Mouse (Mus musculus) intestine, embryonic 16.5 days (tissue): Measurements from ENCODE around the gene Smarcd3. TPM values are rescaled to one million over a fixed set of nuclear protein-coding genes. Genes with fewer than 3 reads are reported as not detected.

Experiments used
- ATAC-seq: fragments of 200-750 bp; cut with Nextera tagmentation; 2 replicates; pipeline ENCODE4 v1.8.0; 2017; ENCODE audit warnings: moderate TSS enrichment, moderate library complexity
- H3K27ac ChIP-seq: fragments of 300-500 bp; sonication (generic); 2 replicates; pipeline ENCODE4 v1.5.1; 2014; ENCODE audit warnings: mild to moderate bottlenecking, low read length
- H3K27me3 ChIP-seq: fragments of 300-500 bp; sonication (generic); replicated peaks from 2 replicates; pipeline ENCODE4 v1.6.1; 2014; ENCODE audit warnings: low read length, control low read depth, mixed read lengths; ENCODE audit not compliant: control insufficient read depth, insufficient read depth
- H3K36me3 ChIP-seq: fragments of 300-500 bp; sonication (generic); 2 replicates; pipeline ENCODE4 v1.6.1; 2014; ENCODE audit warnings: low read length, control low read depth; ENCODE audit not compliant: control insufficient read depth, insufficient read depth
- H3K4me1 ChIP-seq: fragments of 300-500 bp; sonication (generic); 2 replicates; pipeline ENCODE4 v1.6.1; 2014; ENCODE audit warnings: low read length, control low read depth, mixed read lengths; ENCODE audit not compliant: control insufficient read depth, insufficient read depth
- H3K4me2 ChIP-seq: fragments of 300-500 bp; sonication (generic); 2 replicates; pipeline ENCODE4 v1.6.1; 2014; ENCODE audit warnings: low read depth, low read length, control low read depth
- H3K4me3 ChIP-seq: fragments of 300-500 bp; sonication (generic); 2 replicates; pipeline ENCODE4 v1.5.1; 2014; ENCODE audit warnings: mild to moderate bottlenecking, low read length
- H3K9ac ChIP-seq: fragments of 300-500 bp; sonication (generic); 2 replicates; pipeline ENCODE4 v1.6.1; 2014; ENCODE audit warnings: low read depth, low read length
- H3K9me3 ChIP-seq: fragments of 300-500 bp; sonication (generic); 2 replicates; pipeline ENCODE4 v1.6.1; 2016; ENCODE audit warnings: low read length, control low read depth; ENCODE audit not compliant: control insufficient read depth
- WGBS: fragments of 180-500 bp; shearing (Covaris S2); extraction: QIAGEN DNeasy Blood & Tissue Kit; methylation state at CpG from one replicate; pipeline ENCODE4 v1.1.7; 2014; 5-methylcytosine and 5-hydroxymethylcytosine counted together
- polyA plus RNA-seq: library from polyadenylated mRNA; unstranded; fragments of >200 nt; fragmentation: Nextera tagmentation; extraction: Ambion mirVana; gene quantifications from 2 replicates; pipeline ENCODE4 v1.2.1, GENCODE M21; 2015

Smarcd3 gene
- polyA plus RNA-seq, 1 experiment from 2014 or later = 9.5 TPM

- no peak overlapping the region for H3K27ac ChIP-seq
- H3K9me3 ChIP-seq = no peaks in the 10 kb centered on the region
- peaks cover 4% of the 10 kb centered on the region for H3K4me1 ChIP-seq
- no peak for ATAC-seq
- WGBS = 60% methylated on average over 4 of the region's 4 CpGs
- H3K36me3 ChIP-seq = no peaks in the 10 kb centered on the region
- H3K4me3 ChIP-seq = no peak overlapping the region
- H3K27me3 ChIP-seq = no peaks in the 10 kb centered on the region
- no peak overlapping the region for H3K9ac ChIP-seq
- H3K4me2 ChIP-seq = no peak overlapping the region
Observed at GRCm38 (mm10) chr5:24649231-24649630, 25.0 kb upstream of the Smarcd3 start.

GRCm38 (mm10) chr5:24645454-24645853, 21.2 kb upstream of the Smarcd3 start:
- H3K27me3 ChIP-seq = no peaks in the 10 kb centered on the region
- no peaks in the 10 kb centered on the region for H3K4me1 ChIP-seq
- no peak overlapping the region for H3K4me2 ChIP-seq
- no peak overlapping the region for H3K27ac ChIP-seq
- no peak overlapping the region for H3K4me3 ChIP-seq
- H3K9me3 ChIP-seq = no peaks in the 10 kb centered on the region
- no peaks in the 10 kb centered on the region for H3K36me3 ChIP-seq
- no peak overlapping the region for H3K9ac ChIP-seq
- no peak for ATAC-seq
- WGBS = 78% methylated on average over 1 of the region's 1 CpGs

- H3K36me3 ChIP-seq = no peaks in the 10 kb centered on the region
- ATAC-seq = no peak
- H3K4me2 ChIP-seq = no peak overlapping the region
- H3K9me3 ChIP-seq = no peaks in the 10 kb centered on the region
- no peak overlapping the region for H3K9ac ChIP-seq
- H3K4me1 ChIP-seq = peaks cover 3% of the 10 kb centered on the region; the same call in 1 of the 2 replicates
- 64% methylated on average over 6 of the region's 6 CpGs for WGBS
- H3K27me3 ChIP-seq = no peaks in the 10 kb centered on the region
- no peak overlapping the region for H3K4me3 ChIP-seq
- no peak overlapping the region for H3K27ac ChIP-seq
Observed at GRCm38 (mm10) chr5:24639081-24639480, 14.9 kb upstream of the Smarcd3 start.

- no peaks in the 10 kb centered on the region for H3K36me3 ChIP-seq
- no peak for ATAC-seq
- WGBS = 56% methylated on average over 6 of the region's 6 CpGs
- no peak overlapping the region for H3K4me3 ChIP-seq
- no peak overlapping the region for H3K4me2 ChIP-seq
- no peak overlapping the region for H3K9ac ChIP-seq
- H3K27ac ChIP-seq = no peak overlapping the region
- no peaks in the 10 kb centered on the region for H3K9me3 ChIP-seq
- H3K27me3 ChIP-seq = no peaks in the 10 kb centered on the region
- peaks cover 3% of the 10 kb centered on the region; the same call in 1 of the 2 replicates for H3K4me1 ChIP-seq
Observed at GRCm38 (mm10) chr5:24638131-24638530, 13.9 kb upstream of the Smarcd3 start.

- Histone ChIP-seq H3K27me3 (no peaks in the 10 kb centered on the region), H3K4me2 (no peak overlapping the region), H3K9ac (no peak overlapping the region), H3K9me3 (no peaks in the 10 kb centered on the region), H3K36me3 (no peaks in the 10 kb centered on the region), H3K27ac (no peak overlapping the region), H3K4me1 (peaks cover 3% of the 10 kb centered on the region; the same call in 1 of the 2 replicates), H3K4me3 (no peak overlapping the region)
- no peak for ATAC-seq
- 82% methylated on average over 4 of the region's 4 CpGs for WGBS
Observed at GRCm38 (mm10) chr5:24636987-24637386, 12.8 kb upstream of the Smarcd3 start.

- no peak overlapping the region for H3K4me3 ChIP-seq
- H3K4me2 ChIP-seq = no peak overlapping the region
- WGBS = 78% methylated on average over 6 of the region's 6 CpGs
- no peaks in the 10 kb centered on the region for H3K27me3 ChIP-seq
- no peak overlapping the region for H3K9ac ChIP-seq
- H3K27ac ChIP-seq = no peak overlapping the region
- no peaks in the 10 kb centered on the region for H3K9me3 ChIP-seq
- peaks cover 3% of the 10 kb centered on the region; the same call in 1 of the 2 replicates for H3K4me1 ChIP-seq
- H3K36me3 ChIP-seq = no peaks in the 10 kb centered on the region
- ATAC-seq = no peak
Observed at GRCm38 (mm10) chr5:24635526-24636141, 11.4 kb upstream of the Smarcd3 start.

- Histone ChIP-seq H3K9me3 (no peaks in the 10 kb centered on the region), H3K27me3 (no peaks in the 10 kb centered on the region), H3K4me3 (no peak overlapping the region), H3K4me1 (peaks cover 3% of the 10 kb centered on the region; the same call in 1 of the 2 replicates), H3K4me2 (no peak overlapping the region), H3K9ac (no peak overlapping the region), H3K27ac (no peak overlapping the region), H3K36me3 (no peaks in the 10 kb centered on the region)
- ATAC-seq = peak; percentile 66
- WGBS = 36% methylated on average over 1 of the region's 1 CpGs
Observed at GRCm38 (mm10) chr5:24635093-24635492, 10.9 kb upstream of the Smarcd3 start.

- Histone ChIP-seq H3K4me1 (no peaks in the 10 kb centered on the region), H3K4me3 (no peak overlapping the region), H3K4me2 (no peak overlapping the region), H3K36me3 (no peaks in the 10 kb centered on the region), H3K9ac (no peak overlapping the region), H3K9me3 (no peaks in the 10 kb centered on the region), H3K27me3 (no peaks in the 10 kb centered on the region), H3K27ac (no peak overlapping the region)
- WGBS = 68% methylated on average over 3 of the region's 3 CpGs
- ATAC-seq = no peak
Observed at GRCm38 (mm10) chr5:24629712-24630111, 5.5 kb upstream of the Smarcd3 start.

- H3K27me3 ChIP-seq = peaks cover 14% of the 10 kb centered on the region
- H3K4me1 ChIP-seq = no peaks in the 10 kb centered on the region; the same call in none of the 2 replicates
- WGBS = 37% methylated on average over 4 of the region's 4 CpGs
- 0 out of 2 replicates have a peak overlapping the region, but pooled peaks have one; percentile 84 for H3K4me2 ChIP-seq
- H3K36me3 ChIP-seq = no peaks in the 10 kb centered on the region
- H3K9ac ChIP-seq = no peak overlapping the region
- H3K4me3 ChIP-seq = no peak overlapping the region
- no peaks in the 10 kb centered on the region for H3K9me3 ChIP-seq
- no peak overlapping the region for H3K27ac ChIP-seq
- ATAC-seq = no peak
Observed at GRCm38 (mm10) chr5:24624822-24625120, 560 bp upstream of the Smarcd3 start.
